Mouse (Mus musculus): ENCODE data around the gene Slc8a1. TPM values are rescaled to one million over a fixed set of nuclear protein-coding genes. Genes with fewer than 3 reads are reported as not detected.

The Slc8a1 gene
- total and polyA plus RNA-seq, 2 experiments from 2014 or later, result 71.6 to 875 TPM

GRCm38 (mm10) chr17:81497919-81498318 lies 240.3 kb downstream of the Slc8a1 start:
- ATAC-seq (ENCODE audit: insufficient read depth, low read depth) (peak; percentile 47; the same call in 1 of the 2 replicates), DNase-seq (ENCODE audit: low spot score) (peak; percentile 37)
- H3K9ac ChIP-seq (replicated peaks; ENCODE audit: low read depth, low read length), result no peak overlapping the region
- H3K4me3 ChIP-seq (ENCODE audit: low read depth, low read length), result no peak overlapping the region
- H3K27me3 ChIP-seq (ENCODE audit: control insufficient read depth, insufficient read depth, low read length), result no peaks in the 10 kb centered on the region
- no peak overlapping the region for H3K4me2 ChIP-seq (ENCODE audit: low read depth, low read length)
- no peak for TF ChIP-seq CTCF (IDR thresholded peaks at IDR 0.05; ENCODE audit: low read depth)
- no peak for TF ChIP-seq EP300 (IDR thresholded peaks at IDR 0.05; ENCODE audit: low read depth)
- peaks cover 30% of the 10 kb centered on the region for H3K4me1 ChIP-seq (ENCODE audit: control insufficient read depth, insufficient read depth)
- no peaks in the 10 kb centered on the region for H3K9me3 ChIP-seq (replicated peaks; ENCODE audit: control insufficient read depth, low read length)
- peak overlapping the region; percentile 7; the same call in 1 of the 2 replicates for H3K27ac ChIP-seq (ENCODE audit: low read depth)
- peaks cover 1% of the 10 kb centered on the region; the same call in 1 of the 2 replicates for H3K36me3 ChIP-seq (replicated peaks; ENCODE audit: control insufficient read depth, insufficient read depth, low read length)

- ATAC-seq (ENCODE audit: insufficient read depth, low read depth) (no peak), DNase-seq (ENCODE audit: low spot score) (no peak)
- Histone ChIP-seq H3K36me3 (replicated peaks; ENCODE audit: control insufficient read depth, insufficient read depth, low read length) (no peaks in the 10 kb centered on the region), H3K9me3 (replicated peaks; ENCODE audit: control insufficient read depth, low read length) (no peaks in the 10 kb centered on the region), H3K27ac (ENCODE audit: low read depth) (no peak overlapping the region), H3K4me3 (ENCODE audit: low read depth, low read length) (no peak overlapping the region), H3K4me1 (ENCODE audit: control insufficient read depth, insufficient read depth) (peaks cover 31% of the 10 kb centered on the region), H3K9ac (replicated peaks; ENCODE audit: low read depth, low read length) (no peak overlapping the region), H3K27me3 (ENCODE audit: control insufficient read depth, insufficient read depth, low read length) (no peaks in the 10 kb centered on the region), H3K4me2 (ENCODE audit: low read depth, low read length) (no peak overlapping the region)
- TF ChIP-seq EP300 (IDR thresholded peaks at IDR 0.05; ENCODE audit: low read depth), result no peak
- no peak for TF ChIP-seq CTCF (IDR thresholded peaks at IDR 0.05; ENCODE audit: low read depth)
- WGBS, result 47% methylated on average over 1 of the region's 1 CpGs
These were observed 241.6 kb downstream of the Slc8a1 start for GRCm38 (mm10) chr17:81496616-81497015.

GRCm38 (mm10) chr17:81492216-81492865 lies 245.8 kb downstream of the Slc8a1 start:
- WGBS, result 21% methylated on average over 6 of the region's 6 CpGs
- H3K27me3 ChIP-seq (ENCODE audit: control insufficient read depth, insufficient read depth, low read length), result no peaks in the 10 kb centered on the region
- DNase-seq (ENCODE audit: low spot score), result peak; percentile 69
- ATAC-seq (ENCODE audit: insufficient read depth, low read depth), result peak; percentile 63
- H3K4me2 ChIP-seq (ENCODE audit: low read depth, low read length), result no peak overlapping the region
- H3K36me3 ChIP-seq (replicated peaks; ENCODE audit: control insufficient read depth, insufficient read depth, low read length), result no peaks in the 10 kb centered on the region
- H3K9me3 ChIP-seq (replicated peaks; ENCODE audit: control insufficient read depth, low read length), result no peaks in the 10 kb centered on the region
- H3K27ac ChIP-seq (ENCODE audit: low read depth), result peak overlapping the region; percentile 63
- H3K4me3 ChIP-seq (ENCODE audit: low read depth, low read length), result no peak overlapping the region
- H3K9ac ChIP-seq (replicated peaks; ENCODE audit: low read depth, low read length), result no peak overlapping the region; the same call in 1 of the 2 replicates
- TF ChIP-seq CTCF (IDR thresholded peaks at IDR 0.05; ENCODE audit: low read depth) (no peak), EP300 (IDR thresholded peaks at IDR 0.05; ENCODE audit: low read depth) (0 out of 2 replicates have a peak, but pooled peaks have one; percentile 19)
- H3K4me1 ChIP-seq (ENCODE audit: control insufficient read depth, insufficient read depth), result peaks cover 29% of the 10 kb centered on the region

- 76% methylated on average over 1 of the region's 1 CpGs for WGBS
- H3K4me1 ChIP-seq (ENCODE audit: control insufficient read depth, insufficient read depth), result peaks cover 31% of the 10 kb centered on the region
These were observed 251.8 kb downstream of the Slc8a1 start for GRCm38 (mm10) chr17:81486388-81486787.

GRCm38 (mm10) chr17:81481843-81482490 lies 256.2 kb downstream of the Slc8a1 start:
- Histone ChIP-seq H3K27ac (ENCODE audit: low read depth) (peak overlapping the region; percentile 84), H3K9me3 (replicated peaks; ENCODE audit: control insufficient read depth, low read length) (no peaks in the 10 kb centered on the region), H3K4me1 (ENCODE audit: control insufficient read depth, insufficient read depth) (peaks cover 43% of the 10 kb centered on the region), H3K4me3 (ENCODE audit: low read depth, low read length) (no peak overlapping the region), H3K36me3 (replicated peaks; ENCODE audit: control insufficient read depth, insufficient read depth, low read length) (no peaks in the 10 kb centered on the region), H3K4me2 (ENCODE audit: low read depth, low read length) (peak overlapping the region; percentile 39), H3K9ac (replicated peaks; ENCODE audit: low read depth, low read length) (no peak overlapping the region; the same call in 1 of the 2 replicates), H3K27me3 (ENCODE audit: control insufficient read depth, insufficient read depth, low read length) (no peaks in the 10 kb centered on the region)
- WGBS, result 33% methylated on average over 11 of the region's 11 CpGs
- DNase-seq (ENCODE audit: low spot score), result peak; percentile 74
- ATAC-seq (ENCODE audit: insufficient read depth, low read depth), result peak; percentile 86
- TF ChIP-seq CTCF (IDR thresholded peaks at IDR 0.05; ENCODE audit: low read depth) (no peak), EP300 (IDR thresholded peaks at IDR 0.05; ENCODE audit: low read depth) (no peak; the same call in 1 of the 2 replicates)

More at GRCm38 (mm10) chr17:81486388-81486787, 251.8 kb downstream of the Slc8a1 start:
- Histone ChIP-seq H3K9me3 (replicated peaks; ENCODE audit: control insufficient read depth, low read length) (no peaks in the 10 kb centered on the region), H3K27me3 (ENCODE audit: control insufficient read depth, insufficient read depth, low read length) (no peaks in the 10 kb centered on the region), H3K4me3 (ENCODE audit: low read depth, low read length) (no peak overlapping the region), H3K36me3 (replicated peaks; ENCODE audit: control insufficient read depth, insufficient read depth, low read length) (no peaks in the 10 kb centered on the region), H3K27ac (ENCODE audit: low read depth) (no peak overlapping the region), H3K4me2 (ENCODE audit: low read depth, low read length) (no peak overlapping the region), H3K9ac (replicated peaks; ENCODE audit: low read depth, low read length) (no peak overlapping the region)
- TF ChIP-seq CTCF (IDR thresholded peaks at IDR 0.05; ENCODE audit: low read depth) (no peak), EP300 (IDR thresholded peaks at IDR 0.05; ENCODE audit: low read depth) (no peak)
- ATAC-seq (ENCODE audit: insufficient read depth, low read depth) (no peak), DNase-seq (ENCODE audit: low spot score) (no peak)

Data from heart, postnatal 0 days (tissue).